Mouse (Mus musculus) liver, embryonic 12.5 days (tissue): Measurements from ENCODE around the gene Arcn1. TPM values are rescaled to one million over a fixed set of nuclear protein-coding genes. Genes with fewer than 3 reads are reported as not detected.

Experiments
- ATAC-seq: fragments of 200-750 bp; cut with Nextera tagmentation; 2 replicates; pipeline ENCODE4 v1.8.0; 2017; ENCODE audit warnings: moderate number of reproducible peaks, mild to moderate bottlenecking, moderate library complexity
- H3K27ac ChIP-seq: fragments of 300-500 bp; sonication (generic); 2 replicates; pipeline ENCODE4 v1.5.1; 2016; ENCODE audit warnings: mild to moderate bottlenecking
- H3K27me3 ChIP-seq: fragments of 300-500 bp; sonication (generic); replicated peaks from 2 replicates; pipeline ENCODE4 v1.6.1; 2016; ENCODE audit warnings: mild to moderate bottlenecking, moderate library complexity
- H3K36me3 ChIP-seq: fragments of 300-500 bp; sonication (generic); 2 replicates; pipeline ENCODE4 v1.6.1; 2016; ENCODE audit warnings: mild to moderate bottlenecking, moderate library complexity
- H3K4me1 ChIP-seq: fragments of 300-500 bp; sonication (generic); 2 replicates; pipeline ENCODE4 v1.6.1; 2016
- H3K4me2 ChIP-seq: fragments of 300-500 bp; sonication (generic); 2 replicates; pipeline ENCODE4 v1.6.1; 2016; ENCODE audit warnings: mild to moderate bottlenecking, moderate library complexity
- H3K4me3 ChIP-seq: fragments of 300-500 bp; sonication (generic); 2 replicates; pipeline ENCODE4 v1.5.1; 2016; ENCODE audit warnings: mild to moderate bottlenecking, moderate library complexity
- H3K9ac ChIP-seq: fragments of 300-500 bp; sonication (generic); 2 replicates; pipeline ENCODE4 v1.6.1; 2016; ENCODE audit warnings: mild to moderate bottlenecking, moderate library complexity
- H3K9me3 ChIP-seq: fragments of 300-500 bp; sonication (generic); replicated peaks from 2 replicates; pipeline ENCODE4 v1.6.1; 2016; ENCODE audit warnings: mild to moderate bottlenecking, moderate library complexity
- WGBS: fragments of 180-500 bp; shearing (Covaris S2); methylation state at CpG from one replicate; pipeline ENCODE4 v1.1.7; 2016; ENCODE audit not compliant: insufficient replicate concordance; 5-methylcytosine and 5-hydroxymethylcytosine counted together
- polyA plus RNA-seq: library from polyadenylated mRNA; unstranded; fragments of >200 nt; fragmentation: Nextera tagmentation; extraction: Ambion mirVana; gene quantifications from 2 replicates; pipeline ENCODE4 v1.2.1, GENCODE M21; 2016

Gene Arcn1
- polyA plus RNA-seq = 127 TPM in 2 replicates

- Histone ChIP-seq H3K4me2 (peak within 1 kb of the TSS; percentile 84), H3K9ac (peak within 1 kb of the TSS; percentile 96), H3K36me3 (0 out of 2 replicates have a peak, but pooled peaks cover 2% of the 10 kb centered on the region), H3K4me3 (peak within 1 kb of the TSS; percentile 94), H3K9me3 (no peaks in the 10 kb centered on the region), H3K4me1 (peaks cover 46% of the 10 kb centered on the region), H3K27ac (peak within 1 kb of the TSS; percentile 95), H3K27me3 (no peaks in the 10 kb centered on the region)
- under 1% methylated on average over 74 of the region's 82 CpGs for WGBS
- ATAC-seq = peak; percentile 89
Observed at GRCm38 (mm10) chr9:44767101-44768028, at the start of gene Arcn1, which contains the start of gene Ift46. Gene Arcn1, minus strand, starts transcription at chr9:44767845. Gene Ift46, plus strand, starts transcription at chr9:44767908.

GRCm38 (mm10) chr9:44814179-44814578, 46.5 kb upstream of the Arcn1 start:
- H3K9me3 ChIP-seq = no peaks in the 10 kb centered on the region
- H3K27me3 ChIP-seq = no peaks in the 10 kb centered on the region
- 82% methylated on average over 8 of the region's 8 CpGs for WGBS
- H3K4me2 ChIP-seq = no peak overlapping the region
- no peak for ATAC-seq
- H3K9ac ChIP-seq = no peak overlapping the region
- peaks cover 99% of the 10 kb centered on the region for H3K36me3 ChIP-seq
- no peaks in the 10 kb centered on the region for H3K4me1 ChIP-seq
- H3K27ac ChIP-seq = no peak overlapping the region
- no peak overlapping the region for H3K4me3 ChIP-seq

GRCm38 (mm10) chr9:44810316-44810715, 42.7 kb upstream of the Arcn1 start:
- no peak for ATAC-seq
- Histone ChIP-seq H3K36me3 (peaks cover 98% of the 10 kb centered on the region), H3K4me1 (no peaks in the 10 kb centered on the region)

GRCm38 (mm10) chr9:44807778-44808177, 40.1 kb upstream of the Arcn1 start:
- Histone ChIP-seq H3K27me3 (no peaks in the 10 kb centered on the region), H3K9ac (no peak overlapping the region), H3K36me3 (peaks cover 80% of the 10 kb centered on the region), H3K4me2 (no peak overlapping the region), H3K9me3 (no peaks in the 10 kb centered on the region), H3K27ac (no peak overlapping the region), H3K4me3 (no peak overlapping the region), H3K4me1 (no peaks in the 10 kb centered on the region)
- ATAC-seq = no peak
- WGBS = 91% methylated on average over 10 of the region's 10 CpGs

More at GRCm38 (mm10) chr9:44810316-44810715, 42.7 kb upstream of the Arcn1 start:
- H3K27ac ChIP-seq = no peak overlapping the region
- no peak overlapping the region for H3K9ac ChIP-seq
- H3K4me3 ChIP-seq = no peak overlapping the region
- no peaks in the 10 kb centered on the region for H3K27me3 ChIP-seq
- no peaks in the 10 kb centered on the region for H3K9me3 ChIP-seq
- no peak overlapping the region for H3K4me2 ChIP-seq
- 80% methylated on average over 10 of the region's 10 CpGs for WGBS

GRCm38 (mm10) chr9:44807141-44807540, 39.5 kb upstream of the Arcn1 start:
- H3K9ac ChIP-seq = no peak overlapping the region
- no peak overlapping the region for H3K4me2 ChIP-seq
- H3K4me1 ChIP-seq = no peaks in the 10 kb centered on the region
- ATAC-seq = no peak
- H3K27me3 ChIP-seq = peaks cover 2% of the 10 kb centered on the region; the same call in 1 of the 2 replicates
- WGBS = 76% methylated on average over 5 of the region's 5 CpGs
- H3K36me3 ChIP-seq = peaks cover 74% of the 10 kb centered on the region
- no peak overlapping the region for H3K27ac ChIP-seq
- H3K9me3 ChIP-seq = no peaks in the 10 kb centered on the region
- no peak overlapping the region for H3K4me3 ChIP-seq

GRCm38 (mm10) chr9:44805536-44805935, 37.9 kb upstream of the Arcn1 start:
- Histone ChIP-seq H3K4me3 (no peak overlapping the region), H3K36me3 (peaks cover 58% of the 10 kb centered on the region), H3K27me3 (peaks cover 18% of the 10 kb centered on the region), H3K9ac (no peak overlapping the region), H3K4me2 (no peak overlapping the region), H3K27ac (no peak overlapping the region), H3K9me3 (no peaks in the 10 kb centered on the region), H3K4me1 (peaks cover 4% of the 10 kb centered on the region)
- no peak for ATAC-seq
- 84% methylated on average over 5 of the region's 5 CpGs for WGBS

GRCm38 (mm10) chr9:44804678-44805077, 37.0 kb upstream of the Arcn1 start:
- H3K4me1 ChIP-seq = peaks cover 7% of the 10 kb centered on the region
- no peak overlapping the region for H3K4me3 ChIP-seq
- H3K27ac ChIP-seq = no peak overlapping the region
- H3K36me3 ChIP-seq = peaks cover 50% of the 10 kb centered on the region
- H3K27me3 ChIP-seq = peaks cover 26% of the 10 kb centered on the region
- no peak overlapping the region for H3K4me2 ChIP-seq
- 87% methylated on average over 10 of the region's 10 CpGs for WGBS
- H3K9ac ChIP-seq = no peak overlapping the region
- H3K9me3 ChIP-seq = no peaks in the 10 kb centered on the region
- no peak for ATAC-seq

- Histone ChIP-seq H3K4me2 (peak within 1 kb of the TSS; percentile 16; the same call in 1 of the 2 replicates), H3K9ac (no peak within 1 kb of the TSS), H3K27me3 (peaks cover 44% of the 10 kb centered on the region), H3K9me3 (no peaks in the 10 kb centered on the region), H3K36me3 (peaks cover 32% of the 10 kb centered on the region), H3K4me1 (peaks cover 22% of the 10 kb centered on the region), H3K4me3 (no peak within 1 kb of the TSS), H3K27ac (no peak within 1 kb of the TSS)
- no peak for ATAC-seq
- 65% methylated on average over 4 of the region's 4 CpGs for WGBS
Observed at GRCm38 (mm10) chr9:44802808-44803450, 35.3 kb upstream of the Arcn1 start, which contains the start of gene Ttc36. Gene Ttc36, minus strand, starts transcription at chr9:44803072.

GRCm38 (mm10) chr9:44801669-44802068, 34.0 kb upstream of the Arcn1 start:
- Histone ChIP-seq H3K9ac (no peak overlapping the region), H3K9me3 (no peaks in the 10 kb centered on the region), H3K4me2 (no peak overlapping the region), H3K27me3 (peaks cover 56% of the 10 kb centered on the region), H3K36me3 (peaks cover 20% of the 10 kb centered on the region), H3K27ac (no peak overlapping the region), H3K4me1 (peaks cover 22% of the 10 kb centered on the region), H3K4me3 (no peak overlapping the region)
- 61% methylated on average over 6 of the region's 6 CpGs for WGBS
- no peak for ATAC-seq

GRCm38 (mm10) chr9:44799958-44800324, 32.3 kb upstream of the Arcn1 start:
- Histone ChIP-seq H3K36me3 (peaks cover 4% of the 10 kb centered on the region), H3K4me3 (peak overlapping the region; percentile 59), H3K27ac (peak overlapping the region; percentile 21; the same call in 1 of the 2 replicates), H3K4me2 (peak overlapping the region; percentile 89), H3K9ac (no peak overlapping the region), H3K4me1 (peaks cover 22% of the 10 kb centered on the region), H3K27me3 (peaks cover 66% of the 10 kb centered on the region), H3K9me3 (no peaks in the 10 kb centered on the region)
- WGBS = 33% methylated on average over 9 of the region's 9 CpGs
- no peak for ATAC-seq

- Histone ChIP-seq H3K4me3 (peak within 1 kb of the TSS; percentile 59), H3K4me1 (peaks cover 22% of the 10 kb centered on the region), H3K36me3 (no peaks in the 10 kb centered on the region), H3K9me3 (no peaks in the 10 kb centered on the region), H3K9ac (peak within 1 kb of the TSS; percentile 66), H3K27ac (peak within 1 kb of the TSS; percentile 50), H3K27me3 (peaks cover 66% of the 10 kb centered on the region), H3K4me2 (peak within 1 kb of the TSS; percentile 89)
- under 1% methylated on average over 75 of the region's 75 CpGs for WGBS
- peak; percentile 93 for ATAC-seq
Observed at GRCm38 (mm10) chr9:44799102-44799957, 31.7 kb upstream of the Arcn1 start, which contains the start of gene Tmem25. Gene Tmem25, minus strand, starts transcription at chr9:44799307.
